Mouse (Mus musculus) limb, embryonic 10.5 days (tissue): ENCODE measurements around the gene Med14. TPM values are rescaled to one million over a fixed set of nuclear protein-coding genes. Genes with fewer than 3 reads are reported as not detected.

Experiments used
- DNase-seq: peaks from one replicate; pipeline ENCODE4 v3.0.0-alpha.2; 2017; ENCODE audit warnings: low spot score
- H3K27ac ChIP-seq: fragments of 300-500 bp; sonication (generic); 2 replicates; pipeline ENCODE4 v1.5.1; 2016; ENCODE audit warnings: mild to moderate bottlenecking
- H3K27me3 ChIP-seq: fragments of 300-500 bp; sonication (generic); 2 replicates; pipeline ENCODE4 v1.6.1; 2016; ENCODE audit warnings: low read depth, mild to moderate bottlenecking; ENCODE audit not compliant: poor library complexity, severe bottlenecking
- H3K36me3 ChIP-seq: fragments of 300-500 bp; sonication (generic); 2 replicates; pipeline ENCODE4 v1.6.1; 2016; ENCODE audit warnings: mild to moderate bottlenecking, moderate library complexity
- H3K4me1 ChIP-seq: fragments of 300-500 bp; sonication (generic); 2 replicates; pipeline ENCODE4 v1.6.1; 2016
- H3K4me3 ChIP-seq: fragments of 300-500 bp; sonication (generic); 2 replicates; pipeline ENCODE4 v1.5.1; 2016; ENCODE audit warnings: mild to moderate bottlenecking, moderate library complexity
- H3K9me3 ChIP-seq: fragments of 300-500 bp; sonication (generic); replicated peaks from 2 replicates; pipeline ENCODE4 v1.6.1; 2016; ENCODE audit warnings: mild to moderate bottlenecking
- WGBS: fragments of 180-500 bp; shearing (Covaris S2); methylation state at CpG from one replicate; pipeline ENCODE4 v1.1.7; 2016; 5-methylcytosine and 5-hydroxymethylcytosine counted together
- polyA plus RNA-seq: library from polyadenylated mRNA; unstranded; fragments of >200 nt; fragmentation: Nextera tagmentation; extraction: Ambion mirVana; gene quantifications from 2 replicates; pipeline ENCODE4 v1.2.1, GENCODE M21; 2016

Gene Med14
- polyA plus RNA-seq, 1 experiment from 2014 or later = 14.9 TPM

- no peaks in the 10 kb centered on the region for H3K36me3 ChIP-seq
- H3K9me3 ChIP-seq = no peaks in the 10 kb centered on the region
- DNase-seq = no peak
- H3K27me3 ChIP-seq = peaks cover 42% of the 10 kb centered on the region
- H3K27ac ChIP-seq = no peak overlapping the region
- WGBS = 72% methylated on average over 5 of the region's 5 CpGs
- peak overlapping the region; percentile 10; the same call in 1 of the 2 replicates for H3K4me3 ChIP-seq
- H3K4me1 ChIP-seq = no peaks in the 10 kb centered on the region
Measured at GRCm38 (mm10) chrX:12759625-12760024, 2.2 kb downstream of the Med14 start.

- Histone ChIP-seq H3K4me3 (no peak overlapping the region), H3K36me3 (peaks cover 21% of the 10 kb centered on the region), H3K9me3 (no peaks in the 10 kb centered on the region), H3K27me3 (peaks cover 2% of the 10 kb centered on the region; the same call in 1 of the 2 replicates), H3K4me1 (no peaks in the 10 kb centered on the region), H3K27ac (no peak overlapping the region)
- 93% methylated on average over 4 of the region's 4 CpGs for WGBS
- no peak for DNase-seq
Measured at GRCm38 (mm10) chrX:12747886-12748285, 14.0 kb downstream of the Med14 start.

GRCm38 (mm10) chrX:12746729-12747128 is 15.1 kb downstream of the Med14 start:
- Histone ChIP-seq H3K9me3 (no peaks in the 10 kb centered on the region), H3K27ac (no peak overlapping the region), H3K27me3 (peaks cover 2% of the 10 kb centered on the region; the same call in 1 of the 2 replicates), H3K36me3 (peaks cover 22% of the 10 kb centered on the region), H3K4me3 (no peak overlapping the region), H3K4me1 (no peaks in the 10 kb centered on the region)
- no peak for DNase-seq
- WGBS = 90% methylated on average over 3 of the region's 3 CpGs

GRCm38 (mm10) chrX:12740396-12740795 is 21.5 kb downstream of the Med14 start:
- Histone ChIP-seq H3K9me3 (no peaks in the 10 kb centered on the region), H3K27me3 (no peaks in the 10 kb centered on the region), H3K4me3 (no peak overlapping the region), H3K27ac (no peak overlapping the region), H3K36me3 (peaks cover 42% of the 10 kb centered on the region), H3K4me1 (no peaks in the 10 kb centered on the region)
- no peak for DNase-seq

- no peak overlapping the region for H3K4me3 ChIP-seq
- WGBS = 96% methylated on average over 4 of the region's 4 CpGs
Measured at GRCm38 (mm10) chrX:12716036-12716435, 45.8 kb downstream of the Med14 start.

GRCm38 (mm10) chrX:12713796-12714195 is 48.1 kb downstream of the Med14 start:
- peaks cover 49% of the 10 kb centered on the region for H3K36me3 ChIP-seq
- 95% methylated on average over 7 of the region's 7 CpGs for WGBS

More at GRCm38 (mm10) chrX:12716036-12716435, 45.8 kb downstream of the Med14 start:
- Histone ChIP-seq H3K9me3 (no peaks in the 10 kb centered on the region), H3K27ac (no peak overlapping the region), H3K27me3 (peaks cover 28% of the 10 kb centered on the region), H3K36me3 (peaks cover 47% of the 10 kb centered on the region), H3K4me1 (no peaks in the 10 kb centered on the region)
- no peak for DNase-seq

GRCm38 (mm10) chrX:12686910-12687309 is 75.0 kb downstream of the Med14 start:
- Histone ChIP-seq H3K4me3 (no peak overlapping the region), H3K27me3 (peaks cover 38% of the 10 kb centered on the region), H3K36me3 (peaks cover 23% of the 10 kb centered on the region), H3K4me1 (no peaks in the 10 kb centered on the region), H3K27ac (no peak overlapping the region), H3K9me3 (no peaks in the 10 kb centered on the region)
- 76% methylated on average over 8 of the region's 8 CpGs for WGBS
- DNase-seq = no peak

More at GRCm38 (mm10) chrX:12713796-12714195, 48.1 kb downstream of the Med14 start:
- Histone ChIP-seq H3K9me3 (no peaks in the 10 kb centered on the region), H3K4me3 (no peak overlapping the region), H3K27me3 (peaks cover 29% of the 10 kb centered on the region), H3K27ac (no peak overlapping the region), H3K4me1 (no peaks in the 10 kb centered on the region)
- no peak for DNase-seq

GRCm38 (mm10) chrX:12686071-12686470 is 75.8 kb downstream of the Med14 start:
- H3K4me1 ChIP-seq = no peaks in the 10 kb centered on the region
- H3K27me3 ChIP-seq = peaks cover 41% of the 10 kb centered on the region; the same call in 1 of the 2 replicates
- peaks cover 23% of the 10 kb centered on the region for H3K36me3 ChIP-seq
- no peak overlapping the region for H3K4me3 ChIP-seq
- H3K9me3 ChIP-seq = no peaks in the 10 kb centered on the region
- no peak for DNase-seq
- H3K27ac ChIP-seq = no peak overlapping the region

- H3K4me1 ChIP-seq = no peaks in the 10 kb centered on the region
- H3K9me3 ChIP-seq = no peaks in the 10 kb centered on the region
- peaks cover 24% of the 10 kb centered on the region for H3K36me3 ChIP-seq
- H3K27ac ChIP-seq = no peak overlapping the region
- H3K27me3 ChIP-seq = peaks cover 55% of the 10 kb centered on the region
- H3K4me3 ChIP-seq = no peak overlapping the region
- WGBS = 51% methylated on average over 6 of the region's 6 CpGs
- DNase-seq = peak; percentile 66
Measured at GRCm38 (mm10) chrX:12677396-12677795, 84.5 kb downstream of the Med14 start.

- no peaks in the 10 kb centered on the region for H3K4me1 ChIP-seq
- H3K27me3 ChIP-seq = peaks cover 48% of the 10 kb centered on the region
- 5% methylated on average over 39 of the region's 42 CpGs for WGBS
- peak; percentile 78 for DNase-seq
- H3K4me3 ChIP-seq = peak within 1 kb of the TSS; percentile 72
- H3K27ac ChIP-seq = peak within 1 kb of the TSS; percentile 85
- no peaks in the 10 kb centered on the region for H3K9me3 ChIP-seq
- peaks cover 20% of the 10 kb centered on the region for H3K36me3 ChIP-seq
Measured at GRCm38 (mm10) chrX:12673054-12673775, 88.7 kb downstream of the Med14 start, which contains the start of gene 1810030O07Rik. Gene 1810030O07Rik, minus strand, starts transcription at chrX:12673668.

GRCm38 (mm10) chrX:12653879-12654278 is 108.0 kb downstream of the Med14 start:
- 78% methylated on average over 2 of the region's 2 CpGs for WGBS
- no peak for DNase-seq

GRCm38 (mm10) chrX:12651906-12652305 is 110.0 kb downstream of the Med14 start:
- Histone ChIP-seq H3K27ac (no peak overlapping the region), H3K36me3 (peaks cover 43% of the 10 kb centered on the region), H3K27me3 (peaks cover 40% of the 10 kb centered on the region), H3K4me3 (no peak overlapping the region), H3K4me1 (no peaks in the 10 kb centered on the region), H3K9me3 (no peaks in the 10 kb centered on the region)
- DNase-seq = no peak
- 96% methylated on average over 16 of the region's 16 CpGs for WGBS

More at GRCm38 (mm10) chrX:12653879-12654278, 108.0 kb downstream of the Med14 start:
- Histone ChIP-seq H3K27me3 (peaks cover 44% of the 10 kb centered on the region), H3K4me1 (no peaks in the 10 kb centered on the region), H3K27ac (no peak overlapping the region), H3K9me3 (no peaks in the 10 kb centered on the region), H3K36me3 (peaks cover 61% of the 10 kb centered on the region), H3K4me3 (no peak overlapping the region)

GRCm38 (mm10) chrX:12645531-12646304 is 116.2 kb downstream of the Med14 start:
- 78% methylated on average over 12 of the region's 12 CpGs for WGBS
- Histone ChIP-seq H3K4me3 (no peak overlapping the region), H3K4me1 (no peaks in the 10 kb centered on the region), H3K9me3 (no peaks in the 10 kb centered on the region), H3K27ac (no peak overlapping the region), H3K27me3 (peaks cover 21% of the 10 kb centered on the region), H3K36me3 (peaks cover 5% of the 10 kb centered on the region)
- no peak for DNase-seq
